Mouse (Mus musculus) stomach, embryonic 15.5 days (tissue): ENCODE data around the gene Kdelr1. TPM values are rescaled to one million over a fixed set of nuclear protein-coding genes. Genes with fewer than 3 reads are reported as not detected.

Experiments used
- ATAC-seq: fragments of 200-750 bp; cut with Nextera tagmentation; 2 replicates; pipeline ENCODE4 v1.8.0; 2017; ENCODE audit warnings: low read depth, moderate number of reproducible peaks, moderate TSS enrichment; ENCODE audit not compliant: insufficient read depth, low FRiP score
- H3K27ac ChIP-seq: fragments of 300-500 bp; sonication (generic); 2 replicates; pipeline ENCODE4 v1.5.1; 2015; ENCODE audit warnings: mild to moderate bottlenecking, inconsistent platforms
- H3K27me3 ChIP-seq: fragments of 300-500 bp; sonication (generic); replicated peaks from 2 replicates; pipeline ENCODE4 v1.6.1; 2015; ENCODE audit warnings: inconsistent platforms
- H3K36me3 ChIP-seq: fragments of 300-500 bp; sonication (generic); 2 replicates; pipeline ENCODE4 v1.6.1; 2015; ENCODE audit warnings: inconsistent platforms
- H3K4me1 ChIP-seq: fragments of 300-500 bp; sonication (generic); 2 replicates; pipeline ENCODE4 v1.6.1; 2015; ENCODE audit warnings: inconsistent platforms
- H3K4me2 ChIP-seq: fragments of 300-500 bp; sonication (generic); 2 replicates; pipeline ENCODE4 v1.6.1; 2015; ENCODE audit warnings: mild to moderate bottlenecking, inconsistent platforms
- H3K4me3 ChIP-seq: fragments of 300-500 bp; sonication (generic); replicated peaks from 2 replicates; pipeline ENCODE4 v1.5.1; 2015; ENCODE audit warnings: inconsistent platforms
- H3K9ac ChIP-seq: fragments of 300-500 bp; sonication (generic); 2 replicates; pipeline ENCODE4 v1.6.1; 2015; ENCODE audit warnings: inconsistent platforms
- H3K9me3 ChIP-seq: fragments of 300-500 bp; sonication (generic); 2 replicates; pipeline ENCODE4 v1.6.1; 2016; ENCODE audit warnings: inconsistent platforms
- WGBS: fragments of 180-500 bp; shearing (Covaris S2); methylation state at CpG from one replicate; pipeline ENCODE4 v1.1.7; 2015; 5-methylcytosine and 5-hydroxymethylcytosine counted together
- polyA plus RNA-seq: library from polyadenylated mRNA; unstranded; fragments of >200 nt; fragmentation: Nextera tagmentation; extraction: Ambion mirVana; gene quantifications from 2 replicates; pipeline ENCODE4 v1.2.1, GENCODE M21; 2015

Gene Kdelr1
- polyA plus RNA-seq, 1 experiment from 2014 or later = 72.0 TPM

- peak overlapping the region; percentile 94; the same call in 1 of the 2 replicates for H3K27ac ChIP-seq
- no peaks in the 10 kb centered on the region for H3K9me3 ChIP-seq
- 54% methylated on average over 4 of the region's 4 CpGs for WGBS
- peaks cover 67% of the 10 kb centered on the region for H3K4me1 ChIP-seq
- peak overlapping the region; percentile 51 for H3K4me3 ChIP-seq
- H3K36me3 ChIP-seq = peaks cover 3% of the 10 kb centered on the region; the same call in 1 of the 2 replicates
- no peak overlapping the region for H3K9ac ChIP-seq
- ATAC-seq = no peak
- no peaks in the 10 kb centered on the region for H3K27me3 ChIP-seq
- peak overlapping the region; percentile 64 for H3K4me2 ChIP-seq
Observed at GRCm38 (mm10) chr7:45919761-45920160, 47.2 kb downstream of the Kdelr1 start.

GRCm38 (mm10) chr7:45920583-45921241, 48.1 kb downstream of the Kdelr1 start:
- peak overlapping the region; percentile 64 for H3K4me2 ChIP-seq
- H3K4me3 ChIP-seq = peak overlapping the region; percentile 51
- H3K27ac ChIP-seq = peak overlapping the region; percentile 94
- peak overlapping the region; percentile 38 for H3K9ac ChIP-seq
- 18% methylated on average over 9 of the region's 9 CpGs for WGBS
- peaks cover 3% of the 10 kb centered on the region; the same call in 1 of the 2 replicates for H3K36me3 ChIP-seq
- no peak for ATAC-seq
- no peaks in the 10 kb centered on the region for H3K27me3 ChIP-seq
- peaks cover 59% of the 10 kb centered on the region for H3K4me1 ChIP-seq
- H3K9me3 ChIP-seq = no peaks in the 10 kb centered on the region

- Histone ChIP-seq H3K4me1 (peaks cover 54% of the 10 kb centered on the region), H3K9ac (peak within 1 kb of the TSS; percentile 38), H3K27ac (peak within 1 kb of the TSS; percentile 94), H3K9me3 (no peaks in the 10 kb centered on the region), H3K4me2 (peak within 1 kb of the TSS; percentile 64), H3K27me3 (no peaks in the 10 kb centered on the region), H3K4me3 (peak within 1 kb of the TSS; percentile 51), H3K36me3 (peaks cover 3% of the 10 kb centered on the region; the same call in 1 of the 2 replicates)
- no peak for ATAC-seq
- WGBS = 15% methylated on average over 9 of the region's 9 CpGs
Observed at GRCm38 (mm10) chr7:45921242-45921621, 48.7 kb downstream of the Kdelr1 start, which contains the start of gene Emp3. Gene Emp3 (minus strand): TSS chr7:45921404.

- peaks cover 49% of the 10 kb centered on the region for H3K4me1 ChIP-seq
- no peaks in the 10 kb centered on the region for H3K27me3 ChIP-seq
- H3K27ac ChIP-seq = peak overlapping the region; percentile 94
- 78% methylated on average over 12 of the region's 12 CpGs for WGBS
- no peak overlapping the region; the same call in 1 of the 2 replicates for H3K4me3 ChIP-seq
- H3K9me3 ChIP-seq = no peaks in the 10 kb centered on the region
- peak overlapping the region; percentile 64 for H3K4me2 ChIP-seq
- H3K9ac ChIP-seq = no peak overlapping the region
- ATAC-seq = no peak
- H3K36me3 ChIP-seq = peaks cover 3% of the 10 kb centered on the region; the same call in 1 of the 2 replicates
Observed at GRCm38 (mm10) chr7:45921950-45922600, 49.5 kb downstream of the Kdelr1 start.

- Histone ChIP-seq H3K4me2 (peak overlapping the region; percentile 64), H3K27ac (peak overlapping the region; percentile 94), H3K4me3 (peak overlapping the region; percentile 47), H3K9ac (no peak overlapping the region; the same call in 1 of the 2 replicates), H3K4me1 (peaks cover 38% of the 10 kb centered on the region), H3K9me3 (no peaks in the 10 kb centered on the region), H3K36me3 (0 out of 2 replicates have a peak, but pooled peaks cover under 1% of the 10 kb centered on the region), H3K27me3 (no peaks in the 10 kb centered on the region)
- under 1% methylated on average over 37 of the region's 37 CpGs for WGBS
- ATAC-seq = peak; percentile 87
Observed at GRCm38 (mm10) chr7:45922928-45923761, 50.6 kb downstream of the Kdelr1 start.

GRCm38 (mm10) chr7:45923762-45924428, 51.3 kb downstream of the Kdelr1 start, which contains the start of gene Ccdc114:
Gene Ccdc114 (plus strand): TSS chr7:45924072.
- H3K4me1 ChIP-seq = peaks cover 37% of the 10 kb centered on the region
- 9% methylated on average over 24 of the region's 24 CpGs for WGBS

GRCm38 (mm10) chr7:45924429-45924816, 51.9 kb downstream of the Kdelr1 start:
- no peaks in the 10 kb centered on the region for H3K27me3 ChIP-seq
- peak overlapping the region; percentile 47 for H3K4me3 ChIP-seq
- H3K4me2 ChIP-seq = peak overlapping the region; percentile 64
- H3K9ac ChIP-seq = no peak overlapping the region
- H3K36me3 ChIP-seq = no peaks in the 10 kb centered on the region
- H3K9me3 ChIP-seq = no peaks in the 10 kb centered on the region
- H3K27ac ChIP-seq = peak overlapping the region; percentile 94; the same call in 1 of the 2 replicates
- WGBS = 28% methylated on average over 14 of the region's 14 CpGs
- H3K4me1 ChIP-seq = peaks cover 32% of the 10 kb centered on the region
- no peak for ATAC-seq

More at GRCm38 (mm10) chr7:45923762-45924428, 51.3 kb downstream of the Kdelr1 start, which contains the start of gene Ccdc114:
- Histone ChIP-seq H3K4me2 (peak within 1 kb of the TSS; percentile 64), H3K9ac (no peak within 1 kb of the TSS; the same call in 1 of the 2 replicates), H3K27me3 (no peaks in the 10 kb centered on the region), H3K36me3 (no peaks in the 10 kb centered on the region), H3K9me3 (no peaks in the 10 kb centered on the region), H3K27ac (peak within 1 kb of the TSS; percentile 94), H3K4me3 (peak within 1 kb of the TSS; percentile 47)
- peak; percentile 66 for ATAC-seq

- H3K9ac ChIP-seq = no peak overlapping the region
- H3K9me3 ChIP-seq = no peaks in the 10 kb centered on the region
- ATAC-seq = no peak
- H3K4me3 ChIP-seq = no peak overlapping the region
- WGBS = 15% methylated on average over 18 of the region's 23 CpGs
- H3K4me2 ChIP-seq = peak overlapping the region; percentile 26; the same call in 1 of the 2 replicates
- 0 out of 2 replicates have a peak, but pooled peaks cover 2% of the 10 kb centered on the region for H3K4me1 ChIP-seq
- H3K27me3 ChIP-seq = no peaks in the 10 kb centered on the region
- H3K27ac ChIP-seq = no peak overlapping the region
- H3K36me3 ChIP-seq = no peaks in the 10 kb centered on the region
Observed at GRCm38 (mm10) chr7:45928626-45929295, 56.2 kb downstream of the Kdelr1 start.

- H3K9me3 ChIP-seq = no peaks in the 10 kb centered on the region
- ATAC-seq = no peak
- no peak overlapping the region for H3K9ac ChIP-seq
- WGBS = 94% methylated on average over 1 of the region's 1 CpGs
- H3K27ac ChIP-seq = no peak overlapping the region
- H3K27me3 ChIP-seq = no peaks in the 10 kb centered on the region
- H3K36me3 ChIP-seq = no peaks in the 10 kb centered on the region
- H3K4me3 ChIP-seq = no peak overlapping the region
- no peak overlapping the region for H3K4me2 ChIP-seq
- 0 out of 2 replicates have a peak, but pooled peaks cover under 1% of the 10 kb centered on the region for H3K4me1 ChIP-seq
Observed at GRCm38 (mm10) chr7:45929688-45930087, 57.1 kb downstream of the Kdelr1 start.
